Mouse (Mus musculus) adrenal gland, adult 18-20 months (tissue): ENCODE results near the gene Exoc3l4. TPM values are rescaled to one million over a fixed set of nuclear protein-coding genes. Genes with fewer than 3 reads are reported as not detected.
A peak's percentile ranks its signal among the peaks of the same experiment; 100 is the strongest.

Experiments used
- DNase-seq, 2 experiments: peaks; one replicate each; pipeline ENCODE4 v3.0.0; 2021 to 2022; ENCODE audit warnings: low spot score in 2 of 2
- long read RNA-seq, 2 experiments: library from polyadenylated mRNA; stranded (forward); transcript quantifications; one replicate each; pipeline ENCODE4 v2.0.0; 2021
- total RNA-seq, 2 experiments: library from RNA; stranded (reverse); gene quantifications; 1 replicate in 1 of 2; 2 replicates in 1 of 2; pipeline ENCODE4 v1.2.3; 2021

Gene Exoc3l4
- total RNA-seq: 1 to 10 TPM; 3.3 to 4.1 TPM
- long read RNA-seq, experiment 1, partial matches to known transcripts: 0 of 2 reads
- long read RNA-seq, experiment 1, other reads (novel, unspliced or antisense): 2 of 2 reads
- long read RNA-seq, experiment 2, partial matches to known transcripts: 0 of 12 reads
- long read RNA-seq, experiment 2, other reads (novel, unspliced or antisense): 5 of 12 reads

DNA sequence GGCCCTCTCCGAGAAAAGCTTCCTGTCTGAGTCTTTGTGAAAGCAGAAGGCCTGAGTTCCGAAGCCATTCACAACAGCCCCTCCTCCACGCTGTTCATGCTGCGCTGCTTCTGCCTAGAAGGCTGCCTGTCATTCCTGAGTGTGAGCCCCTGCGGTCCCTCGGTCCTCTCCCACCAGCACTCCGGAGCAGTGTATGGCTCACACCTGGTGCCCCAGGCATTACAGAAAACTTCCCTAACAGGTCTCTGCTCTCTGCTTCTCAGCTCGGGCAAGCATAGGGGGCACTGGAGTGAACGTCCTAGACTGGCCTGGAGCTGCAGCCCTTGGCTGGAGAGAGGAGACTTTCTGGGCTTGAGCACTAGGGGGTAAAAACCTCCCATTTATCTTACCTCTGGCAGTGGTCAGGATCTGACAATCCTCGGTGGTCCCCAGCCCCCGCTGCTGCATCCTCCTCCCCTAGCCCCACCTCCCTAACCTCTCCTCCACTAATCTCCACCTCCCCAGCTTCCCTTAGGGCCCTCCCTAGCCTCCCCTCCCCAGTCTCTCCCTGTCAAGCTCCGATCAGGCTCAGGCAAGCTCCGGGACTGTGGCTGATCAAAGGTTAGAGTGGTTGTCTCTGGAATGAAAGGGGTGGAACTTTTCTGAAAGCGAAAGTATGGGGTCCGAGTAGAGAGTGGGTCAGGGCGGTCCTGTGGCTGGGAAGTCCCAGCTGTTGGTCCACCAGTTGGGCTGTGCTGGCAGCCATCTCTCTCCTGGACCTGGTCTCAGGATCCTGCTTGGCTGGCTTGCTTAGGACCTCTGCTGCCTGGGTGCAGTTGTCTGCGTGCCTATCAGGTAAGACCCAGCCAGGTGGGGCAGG is at the start of gene Exoc3l4:
Gene Exoc3l4 (plus strand): TSS at position 97 of the 859 bp plus-strand sequence.
- no peak for DNase-seq

DNA sequence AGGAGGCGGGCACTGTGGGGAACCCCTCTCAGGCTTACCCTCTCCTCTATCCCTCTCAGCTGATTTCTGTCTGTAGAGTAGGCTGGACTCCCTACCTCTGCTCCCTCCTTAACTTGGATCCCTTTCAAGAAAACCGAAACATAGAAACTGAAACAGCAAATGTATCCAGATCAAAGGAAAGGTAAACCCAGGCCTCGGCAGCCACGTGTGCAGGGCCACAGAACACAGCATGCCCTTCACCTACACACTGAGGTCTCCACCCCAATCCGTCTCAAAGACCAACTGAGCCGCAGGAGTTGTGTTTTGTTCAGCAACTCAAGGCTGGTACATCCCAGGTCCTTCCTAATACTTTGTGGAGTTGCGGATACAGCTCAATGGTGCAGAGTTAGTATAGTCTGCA is 49.8 kb upstream of the Exoc3l4 start:
- no peak for DNase-seq

DNA sequence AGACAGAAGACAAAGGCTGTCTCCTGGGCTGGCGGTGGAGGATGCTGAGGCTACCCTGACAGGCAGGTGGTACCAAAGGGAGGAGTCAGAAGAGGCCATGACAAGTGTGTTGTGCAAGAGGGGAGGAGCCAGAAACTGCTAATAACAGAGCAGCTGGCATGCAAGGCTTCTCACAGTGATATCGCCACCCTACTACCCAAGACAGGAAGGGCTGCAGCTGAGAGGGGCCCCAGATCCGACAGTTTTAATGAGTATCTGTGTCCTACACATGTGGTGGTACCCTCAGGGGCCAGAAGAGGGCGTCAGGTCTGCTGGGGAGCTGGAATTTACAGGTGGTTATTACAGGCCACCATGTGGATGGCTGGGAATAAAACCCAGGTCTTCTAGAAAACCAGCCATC is 46.6 kb upstream of the Exoc3l4 start:
- DNase-seq: no peak

DNA sequence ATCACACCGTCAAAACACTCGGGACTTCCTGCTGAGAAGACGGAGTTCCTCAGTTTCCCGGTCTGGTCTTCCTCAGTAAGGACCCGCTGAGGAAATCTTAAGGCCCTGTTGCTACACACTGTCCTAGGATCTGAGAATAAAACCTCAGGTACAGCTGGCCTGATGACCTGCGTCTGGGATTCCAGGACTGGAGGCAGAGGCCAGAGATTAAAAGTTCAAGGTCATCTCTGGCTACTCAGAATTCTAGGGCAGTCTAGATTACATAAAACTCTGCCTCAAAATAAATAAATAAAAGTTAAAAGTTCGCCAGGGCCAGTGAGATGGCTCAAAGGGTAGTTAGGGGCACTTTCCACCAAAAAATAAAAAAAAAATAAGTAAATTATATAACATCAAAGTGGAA is 44.9 kb upstream of the Exoc3l4 start:
- DNase-seq: no peak

DNA sequence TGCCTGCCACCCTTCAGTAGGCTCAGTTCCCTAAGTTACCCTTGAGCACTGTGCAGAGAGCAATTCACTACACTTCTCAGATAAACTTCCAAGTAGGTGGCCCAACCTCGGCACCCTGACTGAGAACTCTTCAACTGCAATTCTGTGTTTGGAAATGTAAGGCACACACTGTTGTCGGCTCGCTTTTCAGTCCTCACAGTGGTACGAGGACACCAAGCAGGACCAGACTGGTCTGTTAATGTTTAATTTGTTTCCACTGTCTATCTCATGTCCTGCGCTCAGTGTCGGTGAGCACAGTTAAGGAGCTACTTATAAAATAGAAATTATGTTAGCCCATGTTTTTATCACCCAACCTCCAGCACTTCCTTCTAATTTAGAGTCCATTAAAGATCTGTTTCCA is 43.4 kb upstream of the Exoc3l4 start:
- no peak for DNase-seq

DNA sequence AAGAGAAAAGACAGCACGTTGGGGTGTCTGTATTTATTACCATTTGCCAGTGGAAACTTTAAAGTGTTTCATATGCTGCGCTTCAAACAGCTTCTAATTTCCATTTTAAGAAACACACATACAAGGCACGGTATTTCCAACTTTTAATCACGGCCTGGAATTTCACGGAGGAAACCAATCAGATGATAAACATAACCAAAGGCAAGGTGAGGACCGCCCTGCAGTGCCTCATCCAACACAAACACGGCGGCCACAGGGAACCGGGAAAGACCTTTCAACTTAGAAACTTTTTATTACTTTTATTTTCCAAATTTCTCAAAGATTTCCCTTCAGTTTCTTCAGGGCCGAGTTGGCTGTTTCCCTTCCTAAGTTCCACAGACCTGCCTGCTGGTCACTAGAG is 42.1 kb upstream of the Exoc3l4 start:
- DNase-seq: no peak

DNA sequence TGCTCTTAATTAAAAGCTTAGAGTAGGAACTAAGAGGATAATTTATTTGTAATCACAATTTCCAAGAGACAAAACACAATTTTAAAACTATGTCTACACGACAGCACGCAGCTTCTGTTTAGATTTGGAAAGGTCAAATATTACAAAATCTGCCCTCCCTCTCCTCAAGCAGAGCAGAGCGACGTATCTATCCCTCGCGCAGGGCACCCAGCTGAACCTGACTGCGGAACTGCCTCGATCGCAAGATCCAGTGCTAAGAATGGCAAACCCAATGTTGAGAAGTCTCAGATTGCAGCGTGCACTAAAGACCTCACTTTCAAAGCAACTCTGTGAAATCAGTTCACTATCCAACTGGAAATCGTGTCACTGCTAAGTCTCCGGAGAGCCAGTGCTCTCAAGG is 41.3 kb upstream of the Exoc3l4 start:
- DNase-seq: peak in 1 of 2 experiments; percentile 27

DNA sequence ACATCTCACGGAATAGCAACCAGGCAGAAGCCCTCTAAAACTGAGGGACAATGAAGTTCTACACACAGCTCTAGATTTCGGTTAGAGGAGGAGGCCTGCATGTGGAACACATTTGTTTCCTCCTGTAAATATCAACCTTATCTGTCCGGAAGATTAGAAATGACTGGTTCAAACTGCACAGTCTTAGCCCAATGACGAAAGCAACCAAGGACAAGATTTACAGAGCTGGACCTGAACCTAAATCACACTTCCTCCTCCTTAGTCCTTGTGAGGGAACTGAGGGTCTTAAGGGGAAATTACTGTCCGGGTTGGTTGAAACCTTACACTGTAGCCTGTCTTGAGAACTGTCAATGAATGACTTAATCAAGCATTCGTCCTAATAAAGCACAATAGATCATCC is 40.8 kb upstream of the Exoc3l4 start:
- no peak for DNase-seq

DNA sequence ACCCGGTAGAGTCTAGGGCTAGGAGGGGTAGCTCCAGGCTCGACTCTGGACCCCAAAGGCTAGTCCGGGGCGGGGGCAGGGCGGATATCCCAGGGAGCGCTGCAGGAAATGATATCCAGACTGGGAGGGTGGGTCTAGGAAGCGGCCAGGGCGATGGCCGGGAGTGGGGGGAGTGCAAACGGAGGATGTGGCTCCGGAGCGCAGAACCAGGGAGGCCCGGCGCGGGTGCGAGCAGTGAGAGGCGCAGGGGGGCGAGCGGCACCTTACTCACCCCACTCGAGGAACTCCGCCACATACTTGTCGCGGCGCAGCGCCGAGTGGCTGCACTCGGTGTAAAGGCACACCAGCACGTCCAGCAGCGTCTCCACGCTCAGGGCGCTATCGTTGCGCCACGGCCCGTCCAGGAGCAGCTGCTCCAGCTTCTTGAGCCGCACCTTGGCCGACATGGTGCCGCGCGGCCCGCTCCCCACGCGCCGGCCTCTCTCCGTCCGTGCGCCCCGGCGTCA is 39.9 kb upstream of the Exoc3l4 start:
- DNase-seq: peak; percentile 57 to 67

DNA sequence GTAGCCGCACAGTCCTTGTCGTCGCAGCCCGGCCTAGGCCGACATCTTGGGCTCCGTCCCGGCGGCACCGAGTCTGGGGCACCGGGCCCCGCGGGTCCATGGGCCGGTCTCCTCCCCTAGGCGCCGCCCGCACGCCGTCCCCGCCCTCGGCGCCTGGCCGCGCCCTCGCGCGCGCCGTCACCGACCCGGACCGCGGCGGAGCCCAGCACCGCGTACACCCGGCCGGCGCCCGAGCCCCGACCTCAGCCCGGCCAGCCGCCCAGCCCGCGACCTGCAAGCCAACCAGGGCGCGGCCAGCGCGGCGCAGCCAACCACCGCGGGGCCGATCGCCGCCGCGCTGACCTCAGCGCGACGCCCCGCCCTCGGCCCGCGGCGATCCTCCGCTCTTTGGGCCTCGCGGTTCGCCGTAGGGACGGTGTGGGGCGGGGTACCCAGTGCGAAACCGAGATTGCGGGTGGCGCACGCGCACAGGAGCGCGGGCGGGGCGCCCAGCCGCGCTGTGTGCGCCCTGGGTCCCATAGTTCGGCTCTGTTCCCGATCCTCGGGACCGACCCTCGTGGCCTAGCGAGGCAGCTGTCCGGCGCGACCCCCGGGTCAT is 39.3 kb upstream of the Exoc3l4 start, which contains the start of gene Cdc42bpb:
Gene Cdc42bpb (minus strand): TSS at position 343 of the 598 bp plus-strand sequence.
- peak; percentile 96 for DNase-seq

DNA sequence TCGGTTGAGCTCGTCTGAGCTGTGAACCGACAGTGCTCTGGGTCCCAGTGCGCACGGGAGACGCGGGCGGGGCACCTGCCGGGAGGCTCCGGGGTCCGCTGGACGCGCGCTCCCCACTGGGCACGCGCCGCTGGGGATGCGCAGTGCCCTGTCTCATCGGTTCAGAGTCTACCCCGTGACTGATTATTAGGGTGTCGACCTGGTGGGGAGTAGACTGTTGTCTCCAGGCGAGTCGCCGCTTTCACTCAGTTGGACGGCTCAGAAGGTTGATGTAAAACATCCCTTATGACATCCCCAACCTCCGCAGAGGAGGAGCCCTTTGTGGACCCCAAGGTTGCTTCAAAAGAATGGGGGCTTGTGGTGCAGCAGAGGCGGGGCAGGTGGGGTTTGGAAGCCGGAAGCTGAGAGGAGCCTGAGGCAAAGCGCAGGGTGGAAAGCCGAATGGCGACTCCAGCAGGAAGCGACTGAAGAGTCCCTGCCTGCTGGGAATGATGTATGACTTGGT is 38.8 kb upstream of the Exoc3l4 start:
- DNase-seq: peak in 1 of 2 experiments; percentile 49

DNA sequence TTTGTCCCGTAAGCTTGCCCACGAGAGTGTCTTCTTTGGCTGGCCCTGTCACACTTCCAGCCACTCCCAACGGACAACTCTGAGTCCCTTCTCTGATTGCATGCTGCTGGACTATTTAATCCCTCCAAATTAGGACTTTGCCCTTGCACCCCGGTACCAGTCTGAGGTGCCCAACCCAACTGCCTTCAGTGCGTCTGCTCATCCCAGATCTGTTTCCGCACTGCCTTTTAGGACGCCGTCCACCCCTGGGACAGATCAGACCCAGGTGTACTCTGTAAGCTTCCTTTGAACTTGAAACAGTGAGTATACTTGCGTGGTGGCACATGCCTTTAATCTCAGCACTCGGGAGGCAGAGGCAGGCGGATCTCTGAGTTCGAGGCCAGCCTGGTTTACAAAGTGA is 38.0 kb upstream of the Exoc3l4 start:
- DNase-seq: no peak

DNA sequence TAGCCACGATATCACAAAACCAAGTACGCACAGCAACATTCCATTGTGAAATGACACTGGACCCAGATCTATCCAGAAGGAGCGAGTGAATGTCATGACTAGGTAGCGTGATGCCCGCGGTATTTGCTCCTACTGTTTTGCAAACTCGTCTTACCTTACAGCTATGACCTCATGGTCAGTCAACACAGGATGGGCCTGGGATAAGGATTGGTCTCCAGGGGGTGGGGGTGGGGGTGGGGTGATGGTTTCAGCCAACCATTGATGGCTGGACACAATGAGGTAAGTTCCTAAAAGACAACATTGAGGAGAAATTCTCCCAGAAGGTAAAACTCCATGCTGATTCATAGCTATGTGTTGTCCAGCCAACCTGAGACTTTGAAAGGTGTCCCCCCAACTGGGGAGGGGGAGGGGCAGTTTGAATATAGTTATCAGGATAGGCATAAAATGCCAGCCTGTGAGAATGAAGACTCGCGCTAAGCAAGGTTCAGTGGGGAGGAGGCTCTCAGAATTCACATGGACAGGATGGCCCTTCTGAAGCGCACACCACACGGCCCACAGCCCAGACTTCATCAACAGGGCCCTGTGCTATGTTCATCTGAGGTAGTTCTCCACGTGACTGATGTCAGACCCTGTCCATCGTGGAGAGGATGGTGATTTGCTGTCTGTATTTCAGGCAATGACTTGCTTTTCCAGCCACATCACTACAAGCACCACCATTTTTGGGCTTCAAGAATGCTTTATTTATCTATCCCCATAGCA is 30.8 kb upstream of the Exoc3l4 start:
- no peak for DNase-seq

DNA sequence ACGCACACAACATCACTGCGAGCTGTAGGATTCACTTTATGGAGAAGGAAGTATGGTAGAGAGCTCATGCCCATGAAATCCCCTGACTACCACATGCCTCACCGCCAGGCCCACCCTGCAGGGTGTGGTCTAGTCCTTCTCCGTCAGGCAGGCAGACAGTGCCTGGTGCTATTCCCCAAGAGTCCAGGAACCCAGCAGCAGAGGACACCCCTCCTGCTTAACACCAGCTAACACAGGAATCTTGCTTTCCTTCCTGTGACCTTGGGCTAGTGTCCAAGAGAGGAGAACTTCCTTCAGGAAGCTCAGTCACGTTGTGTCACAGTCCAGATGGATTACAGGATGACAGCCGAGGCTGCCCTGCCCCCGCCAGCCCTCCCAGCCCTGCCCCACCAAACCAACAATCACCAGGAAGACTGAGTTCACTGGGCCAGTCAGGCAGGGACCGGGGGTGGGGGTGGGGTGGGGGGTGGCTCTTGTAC is 30.1 kb upstream of the Exoc3l4 start:
- peak in 1 of 2 experiments; percentile 29 for DNase-seq

DNA sequence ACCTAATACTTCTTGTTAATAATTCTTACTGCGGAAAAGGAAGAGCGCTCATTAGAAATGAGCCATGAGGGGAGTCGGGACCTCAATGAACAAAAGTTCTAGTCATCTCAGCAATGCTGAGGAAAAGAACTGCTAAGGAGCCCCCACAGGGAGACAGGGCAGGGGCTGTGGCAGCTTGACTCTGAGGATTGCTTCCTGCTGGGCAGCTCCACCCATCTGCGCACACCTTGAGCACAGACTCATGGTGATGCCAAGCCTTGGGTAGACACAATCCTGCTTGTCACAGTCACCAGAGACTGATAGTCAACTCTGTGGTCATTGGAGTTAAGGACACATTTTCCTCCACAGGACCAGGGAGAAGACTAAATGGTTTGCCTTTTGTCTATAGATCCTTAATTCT is 29.7 kb upstream of the Exoc3l4 start:
- no peak for DNase-seq

DNA sequence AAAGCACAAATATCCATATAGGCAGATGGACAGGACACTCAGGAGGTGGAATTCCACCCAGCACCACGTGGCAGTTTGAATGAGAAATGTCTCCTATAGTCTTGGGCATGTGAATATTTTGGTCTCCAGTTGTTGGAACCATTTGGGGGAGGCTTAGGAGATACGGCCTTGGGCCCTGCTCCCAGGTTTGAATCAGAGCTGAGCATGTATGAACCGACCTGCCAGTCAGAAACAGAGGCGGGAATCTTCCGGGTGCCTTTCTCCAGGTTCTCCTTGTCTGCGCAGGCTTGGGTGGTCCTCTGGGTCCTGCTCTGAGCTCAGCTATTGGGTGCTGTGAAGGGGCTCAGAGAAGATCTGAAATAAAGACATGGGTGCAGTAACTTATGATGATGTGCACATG is 22.8 kb upstream of the Exoc3l4 start:
- DNase-seq: no peak

DNA sequence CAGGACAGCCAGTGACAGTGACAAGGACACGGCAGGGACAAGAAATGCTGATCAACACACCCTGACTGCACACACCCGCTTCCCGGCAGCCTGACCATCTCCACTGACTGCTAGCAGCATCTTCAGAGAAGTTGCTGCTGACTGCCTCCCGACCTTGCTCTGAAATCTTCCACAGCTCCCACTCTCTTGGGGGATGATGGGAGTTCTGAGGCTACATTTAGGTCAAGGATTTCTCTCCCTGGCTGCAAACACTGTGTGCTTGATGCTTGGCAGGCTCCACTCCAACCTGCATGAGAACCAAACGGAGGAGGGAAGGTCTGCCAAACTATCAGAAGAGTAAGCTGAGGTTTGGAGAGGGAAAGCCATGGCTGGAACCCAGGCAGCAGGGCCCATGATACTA is 19.8 kb upstream of the Exoc3l4 start:
- DNase-seq: no peak

DNA sequence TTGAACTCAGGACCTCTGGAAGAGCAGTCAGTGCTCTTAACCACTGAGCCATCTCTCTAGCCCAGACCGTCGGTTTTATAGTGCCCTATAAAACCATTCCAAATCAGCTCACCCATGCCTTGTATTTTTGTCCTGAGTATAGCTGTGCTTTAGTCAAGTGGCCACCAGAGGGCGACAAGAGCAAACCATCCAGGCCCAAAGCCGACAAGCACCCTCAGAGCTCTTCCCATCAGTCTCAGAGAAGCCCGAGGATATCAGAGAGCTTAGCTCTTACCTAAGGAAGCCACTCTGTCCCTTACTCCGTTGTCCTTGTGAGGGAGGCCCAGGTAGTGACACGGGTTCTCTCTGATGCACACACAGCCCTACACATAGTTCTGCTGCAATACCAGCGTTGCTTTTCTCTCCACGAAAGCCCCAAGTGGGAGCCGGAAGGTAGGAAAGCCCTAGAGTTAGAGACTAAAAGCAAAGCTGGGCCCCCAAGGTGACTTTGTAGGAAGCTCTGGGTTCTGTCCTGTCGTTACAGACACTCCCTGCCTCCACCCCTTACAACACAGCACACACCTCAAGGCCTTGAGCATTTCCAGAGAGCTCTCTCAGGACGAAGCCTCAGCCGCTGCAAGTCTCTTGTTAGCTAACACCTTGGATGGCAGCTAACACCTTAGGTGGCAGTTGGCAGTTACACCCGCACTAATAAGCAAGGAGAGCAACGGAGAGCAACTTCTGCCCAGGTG is 15.2 kb upstream of the Exoc3l4 start:
- peak; percentile 73 to 78 for DNase-seq

DNA sequence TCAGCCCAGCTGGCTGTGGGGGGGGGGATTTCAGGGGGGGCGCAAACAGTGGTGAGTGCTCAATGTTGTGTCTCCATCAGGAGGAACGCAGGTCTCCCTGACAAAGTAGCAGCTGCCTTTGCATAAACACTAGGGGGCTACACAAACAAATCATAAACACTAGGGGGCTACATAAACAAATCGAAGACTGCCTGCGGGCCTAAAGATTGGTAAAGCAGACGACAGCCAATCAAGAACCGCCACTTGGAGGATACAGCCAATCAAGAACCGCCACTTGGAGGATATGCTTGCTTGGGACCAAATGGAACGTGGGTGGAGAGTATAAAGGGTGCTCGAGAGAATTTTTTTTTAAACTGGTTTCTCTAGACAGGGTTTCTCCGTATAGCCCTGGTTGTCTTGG is 11.9 kb upstream of the Exoc3l4 start:
- no peak for DNase-seq

DNA sequence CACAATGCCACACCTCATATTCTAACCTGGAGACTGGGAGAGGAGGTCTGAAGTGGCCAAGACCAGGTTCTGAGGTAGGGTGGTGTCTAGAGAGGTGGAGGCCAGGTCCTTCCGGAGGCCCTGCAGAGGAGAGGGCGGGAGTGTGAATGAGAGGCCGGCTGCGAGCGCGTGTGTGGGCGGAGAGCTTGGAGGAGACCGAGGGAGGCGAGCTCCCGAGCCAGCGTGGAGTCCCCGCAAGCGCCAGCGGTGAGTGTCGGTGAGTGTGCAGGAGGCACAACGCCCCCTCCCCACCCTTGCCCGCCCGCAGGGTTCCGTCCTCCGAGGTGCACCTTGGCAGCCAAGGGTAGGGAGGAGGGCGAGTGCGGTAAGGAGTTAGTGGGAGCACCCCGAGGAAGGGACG is 10.2 kb upstream of the Exoc3l4 start, which contains the start of gene Lbhd2:
Gene Lbhd2 (plus strand): TSS at position 188 of the 400 bp plus-strand sequence.
- DNase-seq: no peak
